ENCODE assay signal across 17 mouse cellular contexts in genomic region chr13:37718364-37718763, GRCm38 (mm10). TPM values are rescaled to one million over a fixed set of nuclear protein-coding genes. Genes with fewer than 3 reads are reported as not detected.
DNase-seq lines count a peak whose midpoint lies in the region; ATAC-seq lines count a peak whose summit lies in the region.
"Had no signal": no experiment of that assay in that cellular context is flagged by ENCODE, and none has a peak within 500 bp of the region (broad histone marks: within the 10 kb centered on the region; RNA-seq: fewer than 3 reads in every experiment).

No protein-coding gene starts in this region.

- H3K4me3 ChIP-seq in liver, embryonic 12.5 days, result no peak overlapping the region
- H3K4me3 ChIP-seq: embryonic facial prominence, embryonic 15.5 days; hindbrain, embryonic 13.5 days; intestine, embryonic 15.5 days; limb, embryonic 13.5 days; stomach, embryonic 15.5 days had no signal

- ATAC-seq in liver, embryonic 12.5 days, result peak; percentile 53
- peak; percentile 81 for ATAC-seq in megakaryocyte-erythroid progenitor cell, adult 5-6 weeks (replicated peaks; ENCODE audit: low FRiP score, low TSS enrichment, poor library complexity, severe bottlenecking)
- ATAC-seq in activated CD4-positive, CD25-positive, alpha-beta regulatory T cell, adult 4 months, result no peak
- ATAC-seq: CD4-positive, CD25-positive, alpha-beta regulatory T cell, adult 4 months; intestine, embryonic 15.5 days had no signal

- H3K9ac ChIP-seq in liver, embryonic 12.5 days, result no peak overlapping the region
- H3K9ac ChIP-seq: embryonic facial prominence, embryonic 15.5 days; hindbrain, embryonic 13.5 days; intestine, embryonic 15.5 days; limb, embryonic 13.5 days; stomach, embryonic 15.5 days had no signal

- H3K27me3 ChIP-seq in liver, embryonic 12.5 days (replicated peaks), result no peaks in the 10 kb centered on the region
- H3K27me3 ChIP-seq: embryonic facial prominence, embryonic 15.5 days; hindbrain, embryonic 13.5 days; intestine, embryonic 15.5 days; limb, embryonic 13.5 days; stomach, embryonic 15.5 days had no signal

- no peak overlapping the region for H3K4me2 ChIP-seq in liver, embryonic 12.5 days
- H3K4me2 ChIP-seq: embryonic facial prominence, embryonic 15.5 days; hindbrain, embryonic 13.5 days; intestine, embryonic 15.5 days; limb, embryonic 13.5 days; stomach, embryonic 15.5 days had no signal

- H3K27ac ChIP-seq in liver, embryonic 12.5 days, result 0 out of 2 replicates have a peak overlapping the region, but pooled peaks have one; percentile 25
- H3K27ac ChIP-seq: embryonic facial prominence, embryonic 15.5 days; hindbrain, embryonic 13.5 days; intestine, embryonic 15.5 days; limb, embryonic 13.5 days; stomach, embryonic 15.5 days had no signal

- 17% methylated on average over 4 of the region's 4 CpGs for WGBS in liver, embryonic 12.5 days (ENCODE audit: insufficient replicate concordance)

- peaks cover 39% of the 10 kb centered on the region for H3K4me1 ChIP-seq in liver, embryonic 12.5 days
- H3K4me1 ChIP-seq: embryonic facial prominence, embryonic 15.5 days; hindbrain, embryonic 13.5 days; limb, embryonic 13.5 days had no signal

- no peaks in the 10 kb centered on the region for H3K36me3 ChIP-seq in liver, embryonic 12.5 days
- H3K36me3 ChIP-seq: embryonic facial prominence, embryonic 15.5 days; hindbrain, embryonic 13.5 days; intestine, embryonic 15.5 days; limb, embryonic 13.5 days; stomach, embryonic 15.5 days had no signal

- DNase-seq in A20 (ENCODE audit: low read depth, low spot score), result peak; percentile 32
- peak; percentile 12 for DNase-seq in adipocyte (ENCODE audit: low spot score)
- no peak for DNase-seq in retina, postnatal 1 day
- no peak for DNase-seq in left cerebral cortex, postnatal 36 days (ENCODE audit: low spot score in 2 of 2)
- DNase-seq: cerebellum, adult 2 months; lung, postnatal 10 days; midbrain, embryonic 14.5 days; thymus, postnatal 36 days had no signal

- H3K9me3 ChIP-seq in liver, embryonic 12.5 days (replicated peaks), result no peaks in the 10 kb centered on the region
- H3K9me3 ChIP-seq: embryonic facial prominence, embryonic 15.5 days; hindbrain, embryonic 13.5 days; intestine, embryonic 15.5 days; limb, embryonic 13.5 days; stomach, embryonic 15.5 days had no signal

- intact Hi-C loops in left cerebral cortex, postnatal 36 days (cut with DNase I), result no loop called here

RNA-seq across cellular contexts. Expression of gene Rreb1, which starts 59.8 kb away (rescaled TPM):
- polyA plus RNA-seq in liver, embryonic 12.5 days (2016; fragmentation: Nextera tagmentation; extraction: Ambion mirVana), result 8.8 and 10.2 TPM in 2 replicates
- total RNA-seq in megakaryocyte-erythroid progenitor cell, adult 5-6 weeks (2014; fragmentation: Nextera tagmentation), result 94.3 and 100 TPM in 2 replicates
- 25.3 and 43.6 TPM in 2 replicates for total RNA-seq in megakaryocyte-erythroid progenitor cell, adult 5-6 weeks (2017)
- total RNA-seq in left cerebral cortex, postnatal 36 days (2021), result 10 to 100 TPM; 20.7 to 44.1 TPM
- 1 to 10 TPM; 3.0 to 4.9 TPM for polyA plus RNA-seq in activated CD4-positive, CD25-positive, alpha-beta regulatory T cell, adult 4 months (2017; shearing (Covaris generic))

Comparison
In these comparisons a context has a peak if more than half of its experiments do, and no peak if none do; other contexts are left out.
1. DNase-seq: peak in A20 (single experiment) and adipocyte (single experiment); none in retina, postnatal 1 day (single experiment) and left cerebral cortex, postnatal 36 days (0 of 2).